ENCODE assay signal across 23 mouse cellular contexts in genomic region chr11:87542285-87542684, GRCm38 (mm10). TPM values are rescaled to one million over a fixed set of nuclear protein-coding genes. Genes with fewer than 3 reads are reported as not detected.
DNase-seq lines count a peak whose midpoint lies in the region; ATAC-seq lines count a peak whose summit lies in the region.
"Had no signal": no experiment of that assay in that cellular context is flagged by ENCODE, and none has a peak within 500 bp of the region (broad histone marks: within the 10 kb centered on the region; RNA-seq: fewer than 3 reads in every experiment).

No protein-coding gene starts in this region.

- ATAC-seq in heart, embryonic 12.5 days (ENCODE audit: insufficient number of reproducible peaks, low FRiP score) = no peak
- no peak for ATAC-seq in heart, embryonic 11.5 days (replicated peaks; ENCODE audit: insufficient number of reproducible peaks, low FRiP score, low TSS enrichment)
- ATAC-seq: liver, embryonic 12.5 days; midbrain, embryonic 15.5 days had no signal

- 32% methylated on average over 8 of the region's 8 CpGs for WGBS in heart, embryonic 12.5 days
- 38% methylated on average over 8 of the region's 8 CpGs for WGBS in heart, embryonic 11.5 days (ENCODE audit: insufficient replicate concordance)

- H3K27me3 ChIP-seq in heart, embryonic 12.5 days (replicated peaks) = no peaks in the 10 kb centered on the region
- no peaks in the 10 kb centered on the region for H3K27me3 ChIP-seq in heart, embryonic 11.5 days (ENCODE audit: control insufficient read depth, insufficient read depth, low read length)
- H3K27me3 ChIP-seq: embryonic facial prominence, embryonic 13.5 days; hindbrain, embryonic 13.5 days; liver, embryonic 12.5 days; midbrain, embryonic 15.5 days; stomach, embryonic 15.5 days had no signal

- H3K4me1 ChIP-seq in heart, embryonic 12.5 days (replicated peaks) = no peaks in the 10 kb centered on the region
- no peaks in the 10 kb centered on the region for H3K4me1 ChIP-seq in heart, embryonic 11.5 days (ENCODE audit: control insufficient read depth, insufficient read depth, low read length)
- H3K4me1 ChIP-seq: embryonic facial prominence, embryonic 13.5 days; hindbrain, embryonic 13.5 days; liver, embryonic 12.5 days; midbrain, embryonic 15.5 days; stomach, embryonic 15.5 days had no signal

- 0 out of 2 replicates have a peak overlapping the region, but pooled peaks have one; percentile 40 for H3K9ac ChIP-seq in heart, embryonic 12.5 days
- no peak overlapping the region for H3K9ac ChIP-seq in heart, embryonic 11.5 days (ENCODE audit: low read depth, low read length)
- H3K9ac ChIP-seq: embryonic facial prominence, embryonic 13.5 days; hindbrain, embryonic 13.5 days; liver, embryonic 12.5 days; midbrain, embryonic 15.5 days; stomach, embryonic 15.5 days had no signal

- no peaks in the 10 kb centered on the region for H3K9me3 ChIP-seq in heart, embryonic 12.5 days (replicated peaks)
- H3K9me3 ChIP-seq in heart, embryonic 11.5 days (replicated peaks; ENCODE audit: control insufficient read depth, low read length) = no peaks in the 10 kb centered on the region
- H3K9me3 ChIP-seq: embryonic facial prominence, embryonic 13.5 days; hindbrain, embryonic 13.5 days; liver, embryonic 12.5 days; midbrain, embryonic 15.5 days; stomach, embryonic 15.5 days had no signal

- H3K4me2 ChIP-seq in heart, embryonic 12.5 days = no peak overlapping the region
- H3K4me2 ChIP-seq in heart, embryonic 11.5 days = no peak overlapping the region
- H3K4me2 ChIP-seq: embryonic facial prominence, embryonic 13.5 days; hindbrain, embryonic 13.5 days; liver, embryonic 12.5 days; midbrain, embryonic 15.5 days; stomach, embryonic 15.5 days had no signal

- no peak overlapping the region for H3K27ac ChIP-seq in heart, embryonic 12.5 days (ENCODE audit: poor library complexity, severe bottlenecking)
- H3K27ac ChIP-seq in heart, embryonic 11.5 days (ENCODE audit: low read depth, low read length) = no peak overlapping the region
- H3K27ac ChIP-seq: embryonic facial prominence, embryonic 13.5 days; hindbrain, embryonic 13.5 days; liver, embryonic 12.5 days; midbrain, embryonic 15.5 days; stomach, embryonic 15.5 days had no signal

- no peaks in the 10 kb centered on the region for H3K36me3 ChIP-seq in heart, embryonic 12.5 days
- no peaks in the 10 kb centered on the region for H3K36me3 ChIP-seq in heart, embryonic 11.5 days (ENCODE audit: control insufficient read depth, insufficient read depth, low read length)
- H3K36me3 ChIP-seq: embryonic facial prominence, embryonic 13.5 days; hindbrain, embryonic 13.5 days; liver, embryonic 12.5 days; midbrain, embryonic 15.5 days; stomach, embryonic 15.5 days had no signal

- H3K4me3 ChIP-seq in heart, embryonic 12.5 days = no peak overlapping the region
- no peak overlapping the region for H3K4me3 ChIP-seq in heart, embryonic 11.5 days (ENCODE audit: low read depth, low read length)
- H3K4me3 ChIP-seq: embryonic facial prominence, embryonic 13.5 days; hindbrain, embryonic 13.5 days; liver, embryonic 12.5 days; midbrain, embryonic 15.5 days; stomach, embryonic 15.5 days had no signal

- DNase-seq in adrenal gland, adult 2 months = peak; percentile 21
- no peak for DNase-seq in adrenal gland, postnatal 25 days
- DNase-seq in ovary, adult 18-20 months (ENCODE audit: low spot score) = peak; percentile 5
- no peak for DNase-seq in ovary, postnatal 36 days (ENCODE audit: low spot score)
- peak; percentile 41 for DNase-seq in retina, postnatal 1 day
- no peak for DNase-seq in spleen, postnatal 14 days (ENCODE audit: low spot score in 2 of 2)
- DNase-seq: gastrocnemius, postnatal 14 days; heart, postnatal 10 days; spleen, adult 18-20 months had no signal

RNA-seq across cellular contexts. Expression of gene Gm11492, which starts 24.2 kb away (rescaled TPM):
- not detected for total RNA-seq in adrenal gland, adult 2 months (2021)
- polyA plus RNA-seq in adrenal gland, adult 2 months (2012; rRNA removed) = not detected in 2 replicates
- not detected in 2 replicates for total RNA-seq in adrenal gland, postnatal 25 days (2021)
- not detected in 2 replicates for polyA plus RNA-seq in heart, embryonic 12.5 days (2016; fragmentation: Nextera tagmentation; extraction: Ambion mirVana)
- not detected in 2 replicates for polyA plus RNA-seq in heart, embryonic 11.5 days (2014; fragmentation: Nextera tagmentation; extraction: Ambion mirVana)
- total RNA-seq: gastrocnemius, postnatal 14 days; heart, adult 8-10 months; heart, postnatal 10 days; layer of hippocampus, postnatal 10 days; megakaryocyte, adult 5-6 weeks had no signal
- polyA plus RNA-seq: embryonic facial prominence, embryonic 13.5 days; forebrain, embryonic 11.5 days; hindbrain, embryonic 13.5 days; intestine, embryonic 14.5 days; kidney, embryonic 16.5 days; liver, embryonic 12.5 days; lung, embryonic 16.5 days; midbrain, embryonic 15.5 days; stomach, embryonic 15.5 days had no signal

RNA-seq across cellular contexts. Expression of gene Sept4, which starts 26.4 kb away (rescaled TPM):
- 10 to 100 TPM; 42.0 to 52.8 TPM for total RNA-seq in adrenal gland, adult 2 months (2021)
- polyA plus RNA-seq in adrenal gland, adult 2 months (2012; rRNA removed) = 14.8 and 14.9 TPM in 2 replicates
- total RNA-seq in adrenal gland, postnatal 25 days (2021) = 24.3 and 38.6 TPM in 2 replicates
- 10.5 and 11.6 TPM in 2 replicates for polyA plus RNA-seq in heart, embryonic 12.5 days (2016; fragmentation: Nextera tagmentation; extraction: Ambion mirVana)
- 11.7 and 13.3 TPM in 2 replicates for polyA plus RNA-seq in heart, embryonic 11.5 days (2014; fragmentation: Nextera tagmentation; extraction: Ambion mirVana)

RNA-seq across cellular contexts. Expression of gene Mtmr4, which starts 49.7 kb away (rescaled TPM):
- total RNA-seq in adrenal gland, adult 2 months (2021) = 10 to 100 TPM; 24.6 to 31.1 TPM
- polyA plus RNA-seq in adrenal gland, adult 2 months (2012; rRNA removed) = 13.0 and 15.2 TPM in 2 replicates
- 25.3 and 33.2 TPM in 2 replicates for total RNA-seq in adrenal gland, postnatal 25 days (2021)
- polyA plus RNA-seq in heart, embryonic 12.5 days (2016; fragmentation: Nextera tagmentation; extraction: Ambion mirVana) = 21.9 and 27.3 TPM in 2 replicates
- 23.4 and 28.1 TPM in 2 replicates for polyA plus RNA-seq in heart, embryonic 11.5 days (2014; fragmentation: Nextera tagmentation; extraction: Ambion mirVana)

Comparison
In these comparisons a context has a peak if more than half of its experiments do, and no peak if none do; other contexts are left out.
1. DNase-seq: peak in adrenal gland, adult 2 months (single experiment), ovary, adult 18-20 months (single experiment) and retina, postnatal 1 day (single experiment); none in adrenal gland, postnatal 25 days (single experiment), ovary, postnatal 36 days (single experiment) and spleen, postnatal 14 days (0 of 2).